ENCODE assay signal across 12 mouse cellular contexts in genomic region chr10:19034764-19035163, GRCm38 (mm10). TPM values are rescaled to one million over a fixed set of nuclear protein-coding genes. Genes with fewer than 3 reads are reported as not detected.
DNase-seq lines count a peak whose midpoint lies in the region; ATAC-seq and TF ChIP-seq lines count a peak whose summit lies in the region.
"Had no signal": no experiment of that assay in that cellular context is flagged by ENCODE, and none has a peak within 500 bp of the region (broad histone marks: within the 10 kb centered on the region; RNA-seq: fewer than 3 reads in every experiment).

No protein-coding gene starts in this region.

- no peak overlapping the region for H3K4me2 ChIP-seq in forebrain, embryonic 15.5 days (replicated peaks)
- H3K4me2 ChIP-seq in neural tube, embryonic 15.5 days = no peak overlapping the region
- H3K4me2 ChIP-seq: embryonic facial prominence, embryonic 12.5 days; liver, embryonic 13.5 days had no signal

- H3K4me3 ChIP-seq in forebrain, embryonic 15.5 days = no peak overlapping the region
- H3K4me3 ChIP-seq in forebrain, embryonic 10.5 days = no peak overlapping the region
- no peak overlapping the region for H3K4me3 ChIP-seq in kidney, adult 2 months (ENCODE audit: insufficient read depth, low read depth, low read length)
- no peak overlapping the region for H3K4me3 ChIP-seq in neural tube, embryonic 15.5 days (replicated peaks)
- H3K4me3 ChIP-seq: embryonic facial prominence, embryonic 12.5 days; layer of hippocampus, adult 2 months; liver, embryonic 13.5 days had no signal

- no peak for TF ChIP-seq CTCF in kidney, adult 2 months (conservative IDR thresholded peaks at IDR 0.05; ENCODE audit: insufficient read depth, insufficient read length, low read depth, low read length)

- peak; percentile 36; the same call in 1 of the 2 replicates for ATAC-seq in forebrain, embryonic 15.5 days (replicated peaks)
- ATAC-seq in neural tube, embryonic 15.5 days (ENCODE audit: low FRiP score) = peak; percentile 55

- no peaks in the 10 kb centered on the region for H3K9me3 ChIP-seq in forebrain, embryonic 15.5 days
- H3K9me3 ChIP-seq in forebrain, embryonic 10.5 days = no peaks in the 10 kb centered on the region
- no peaks in the 10 kb centered on the region for H3K9me3 ChIP-seq in neural tube, embryonic 15.5 days (replicated peaks)
- H3K9me3 ChIP-seq: embryonic facial prominence, embryonic 12.5 days; liver, embryonic 13.5 days had no signal

- DNase-seq in forebrain, embryonic 10.5 days (ENCODE audit: extremely low spot score, low spot score) = no peak
- peak; percentile 28 for DNase-seq in kidney, adult 2 months
- no peak for DNase-seq in kidney, adult 18-20 months
- no peak for DNase-seq in neural tube, embryonic 10.5 days (ENCODE audit: extremely low spot score, low spot score)
- DNase-seq in right cerebral cortex, adult 18-20 months = no peak
- DNase-seq: cerebellum, postnatal 25 days; liver, embryonic 13.5 days; right cerebral cortex, postnatal 25 days had no signal

- H3K4me1 ChIP-seq in forebrain, embryonic 15.5 days = peaks cover 3% of the 10 kb centered on the region; the same call in 1 of the 2 replicates
- no peaks in the 10 kb centered on the region for H3K4me1 ChIP-seq in forebrain, embryonic 10.5 days
- no peaks in the 10 kb centered on the region for H3K4me1 ChIP-seq in kidney, adult 2 months (ENCODE audit: control insufficient read depth, insufficient read depth, low read length)
- H3K4me1 ChIP-seq in neural tube, embryonic 15.5 days = no peaks in the 10 kb centered on the region
- H3K4me1 ChIP-seq: embryonic facial prominence, embryonic 12.5 days; liver, embryonic 13.5 days had no signal

- no peak overlapping the region for H3K9ac ChIP-seq in forebrain, embryonic 15.5 days (replicated peaks)
- no peak overlapping the region for H3K9ac ChIP-seq in neural tube, embryonic 15.5 days (replicated peaks)
- H3K9ac ChIP-seq: embryonic facial prominence, embryonic 12.5 days; liver, embryonic 13.5 days had no signal

- no peak for TF ChIP-seq POLR2A in kidney, adult 2 months (IDR thresholded peaks at IDR 0.05; ENCODE audit: low read depth, low read length)

- WGBS in forebrain, embryonic 15.5 days = 69% methylated on average over 3 of the region's 3 CpGs
- WGBS in forebrain, embryonic 10.5 days = 91% methylated on average over 3 of the region's 3 CpGs
- WGBS in kidney, adult 2 months = 35% methylated on average over 3 of the region's 3 CpGs
- WGBS in neural tube, embryonic 15.5 days = 57% methylated on average over 3 of the region's 3 CpGs

- H3K27ac ChIP-seq in forebrain, embryonic 15.5 days (replicated peaks) = no peak overlapping the region
- H3K27ac ChIP-seq in forebrain, embryonic 10.5 days = no peak overlapping the region
- no peak overlapping the region for H3K27ac ChIP-seq in kidney, adult 2 months (ENCODE audit: insufficient read depth, low read depth, low read length)
- no peak overlapping the region for H3K27ac ChIP-seq in neural tube, embryonic 15.5 days (replicated peaks)
- H3K27ac ChIP-seq: embryonic facial prominence, embryonic 12.5 days; layer of hippocampus, adult 2 months; liver, embryonic 13.5 days had no signal

- H3K36me3 ChIP-seq in forebrain, embryonic 15.5 days = no peaks in the 10 kb centered on the region
- H3K36me3 ChIP-seq in forebrain, embryonic 10.5 days (replicated peaks) = no peaks in the 10 kb centered on the region
- no peaks in the 10 kb centered on the region for H3K36me3 ChIP-seq in kidney, adult 2 months (ENCODE audit: control insufficient read depth, insufficient read depth, low read length)
- H3K36me3 ChIP-seq in neural tube, embryonic 15.5 days = no peaks in the 10 kb centered on the region
- H3K36me3 ChIP-seq: embryonic facial prominence, embryonic 12.5 days; liver, embryonic 13.5 days had no signal

- H3K27me3 ChIP-seq in forebrain, embryonic 15.5 days = no peaks in the 10 kb centered on the region
- no peaks in the 10 kb centered on the region for H3K27me3 ChIP-seq in forebrain, embryonic 10.5 days (ENCODE audit: poor library complexity, severe bottlenecking)
- no peaks in the 10 kb centered on the region for H3K27me3 ChIP-seq in kidney, adult 2 months (replicated peaks; ENCODE audit: control insufficient read depth, insufficient read depth, low read length)
- no peaks in the 10 kb centered on the region for H3K27me3 ChIP-seq in neural tube, embryonic 15.5 days (replicated peaks)
- H3K27me3 ChIP-seq: embryonic facial prominence, embryonic 12.5 days; liver, embryonic 13.5 days had no signal

RNA-seq across cellular contexts. Expression of gene Tnfaip3, which starts 19.3 kb away (rescaled TPM):
- 2.2 TPM in 2 replicates for polyA plus RNA-seq in forebrain, embryonic 15.5 days (2015; fragmentation: Nextera tagmentation; extraction: Ambion mirVana)
- polyA plus RNA-seq in forebrain, embryonic 10.5 days (2016; fragmentation: Nextera tagmentation; extraction: Ambion mirVana) = 1.00 and 1.1 TPM in 2 replicates
- polyA plus RNA-seq in kidney, adult 2 months (2012; rRNA removed) = 2.0 and 3.3 TPM in 2 replicates
- 2.4 and 3.5 TPM in 2 replicates for polyA plus RNA-seq in neural tube, embryonic 15.5 days (2015; fragmentation: Nextera tagmentation; extraction: Ambion mirVana)
